Mouse (Mus musculus): Measurements from ENCODE around the gene Fli1.

- TF ChIP-seq POLR2A (IDR thresholded peaks at IDR 0.05; ENCODE audit: insufficient read length, low read depth) (no peak), POLR2AphosphoS2 (IDR thresholded peaks at IDR 0.05; ENCODE audit: insufficient read length, low read depth) (no peak), MAX (IDR thresholded peaks at IDR 0.05; ENCODE audit: low read depth) (no peak), TCF12 (IDR thresholded peaks at IDR 0.05; ENCODE audit: insufficient read depth, poor library complexity, severe bottlenecking) (no peak), USF1 (IDR thresholded peaks at IDR 0.05; ENCODE audit: low read depth) (no peak), MYOG (IDR thresholded peaks at IDR 0.05; ENCODE audit: control insufficient read depth in 1 of 3, insufficient read depth in 1 of 3, insufficient read length in 2 of 3, low read depth in 2 of 3) (no peak)
Measured at GRCm38 (mm10) chr9:32415952-32416351, 126.7 kb downstream of the Fli1 start.

Data from myocyte (in vitro differentiated cells).